Mouse (Mus musculus): ENCODE results near the gene Irf2.

- TF ChIP-seq CTCF (IDR thresholded peaks at IDR 0.05; ENCODE audit: insufficient read depth, low read depth, low read length) (no peak), POLR2A (IDR thresholded peaks at IDR 0.05; ENCODE audit: insufficient read depth, low read depth, low read length) (no peak)
Observed at GRCm38 (mm10) chr8:46811944-46812343, 72.4 kb downstream of the Irf2 start.

Measured in olfactory bulb, adult 2 months (tissue).